Mouse (Mus musculus) left cerebral cortex, postnatal 36 days (tissue): ENCODE measurements around the gene Inka2. TPM values are rescaled to one million over a fixed set of nuclear protein-coding genes. Genes with fewer than 3 reads are reported as not detected.

ENCODE experiments used
- DNase-seq, 2 experiments: peaks; one replicate each; pipeline ENCODE4 v3.0.0; 2021 to 2022; ENCODE audit warnings: low spot score in 2 of 2, mixed read lengths in 1 of 2
- intact Hi-C: fragments of 180-260 bp; cut with DNase I; formaldehyde crosslinking; loops from one replicate; pipeline ENCODE4 v1.15.1; 2025
- total RNA-seq, 2 experiments: library from RNA; stranded (reverse); gene quantifications; 2 replicates each; pipeline ENCODE4 v1.2.3; 2021

Inka2 gene
- 100 to 1,000 TPM in 1 of 2 experiments, 10 to 100 TPM in 1; 95.7 to 106 TPM for total RNA-seq

DNA sequence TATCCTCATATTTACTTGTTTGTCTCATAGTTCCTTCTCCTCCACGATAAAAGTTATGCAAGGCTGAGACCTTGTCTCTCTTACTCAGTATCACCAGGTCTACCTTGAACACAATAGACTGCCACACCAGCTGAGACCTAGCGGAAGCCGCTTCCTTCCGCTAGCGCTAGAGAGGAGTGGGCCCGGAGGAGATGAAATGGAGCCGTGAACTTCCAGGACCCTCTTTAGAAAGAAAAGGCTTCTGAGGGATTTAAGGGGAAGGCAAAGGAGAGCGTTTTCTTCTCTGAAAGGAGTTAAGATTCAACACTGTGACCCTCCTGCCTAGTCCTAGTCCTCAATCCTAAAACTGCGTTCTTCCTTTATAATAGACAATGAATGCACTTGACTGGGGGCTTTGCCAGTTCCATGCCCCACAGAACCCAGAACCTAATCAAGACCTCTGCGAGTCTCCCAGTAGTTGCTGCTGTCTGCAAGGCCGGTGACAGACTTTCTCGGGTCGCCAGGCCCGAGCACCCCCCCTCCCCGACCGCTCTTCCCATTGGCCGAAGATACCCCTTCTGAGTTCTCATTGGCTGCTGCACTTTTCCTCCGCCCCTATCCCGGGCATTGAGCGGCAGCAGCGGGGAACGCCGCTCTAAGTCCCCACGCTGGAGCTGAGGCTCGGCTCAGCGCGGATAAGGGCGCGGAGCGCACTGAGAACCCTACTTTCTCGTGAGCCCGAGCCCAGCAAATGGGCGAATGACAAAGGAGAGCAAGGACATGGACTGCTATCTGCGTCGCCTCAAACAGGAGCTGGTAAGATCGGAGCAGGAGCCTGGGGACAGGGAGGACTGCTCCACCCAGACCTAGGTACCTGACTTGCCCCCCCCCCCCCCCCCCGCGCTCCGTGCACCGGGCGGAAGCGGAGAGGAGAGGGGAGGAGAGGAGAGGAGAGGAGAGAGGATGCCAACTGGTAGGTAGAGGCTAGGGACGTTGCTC, at the start of gene Inka2:
Gene Inka2, plus strand, starts transcription at position 569 of the 978 bp plus-strand sequence.
- peak; percentile 85 to 88 for DNase-seq
- intact Hi-C loops, result loop anchor here (1.0 kb wide), 1 partner anchor 11 kb away; no protein-coding TSS in a partner anchor

DNA sequence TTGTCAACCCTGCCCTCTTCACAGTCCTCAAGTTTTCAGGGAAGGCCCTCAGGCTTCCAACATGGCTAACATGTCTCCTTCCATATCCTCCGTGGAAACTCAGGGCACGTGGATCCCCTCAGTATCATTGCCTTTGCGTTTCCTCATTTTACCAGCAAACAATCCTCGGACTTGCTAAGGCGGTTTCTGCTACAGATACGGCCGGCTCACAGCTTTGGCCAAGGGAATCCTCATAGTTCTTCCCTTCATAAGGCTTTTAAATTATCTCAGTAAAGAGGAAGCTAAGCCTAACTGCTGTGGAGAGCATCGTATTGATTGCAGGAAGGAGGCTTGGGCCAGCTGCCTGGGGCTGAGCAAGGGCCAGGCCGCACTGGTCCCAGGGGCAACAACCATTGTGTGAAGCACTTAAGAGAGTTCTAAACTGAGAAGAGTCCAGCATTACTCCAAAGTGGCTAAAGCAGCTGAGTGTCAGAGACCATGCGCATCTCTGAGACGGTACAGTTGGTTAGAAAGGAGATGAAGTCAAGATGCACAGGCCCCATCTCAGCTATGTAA, 49.3 kb upstream of the Inka2 start:
- DNase-seq, result no peak
- intact Hi-C loops, result loop anchor here (10.0 kb wide), 1 partner anchor 580 kb away; no protein-coding TSS in a partner anchor

DNA sequence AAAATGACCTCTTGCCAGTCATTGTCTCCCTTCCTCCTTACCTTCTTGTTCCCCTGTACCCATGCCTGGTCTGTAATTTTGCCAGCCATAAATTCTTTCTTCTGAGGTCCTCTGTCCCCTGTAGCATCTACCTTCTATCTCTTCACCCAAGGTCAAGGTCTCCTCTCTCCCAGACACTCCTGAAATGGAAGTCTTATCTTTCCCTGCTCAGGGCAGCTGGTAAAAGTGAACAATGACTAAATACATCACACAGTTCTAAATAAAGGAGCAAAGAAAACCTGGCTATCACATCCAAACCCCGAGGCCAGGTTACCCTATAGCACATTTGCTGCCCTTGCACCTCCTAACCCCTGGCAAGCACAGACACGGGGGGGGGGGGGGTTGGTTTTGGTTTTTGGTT, 43.9 kb upstream of the Inka2 start:
- intact Hi-C loops, result no loop called here
- no peak for DNase-seq

DNA sequence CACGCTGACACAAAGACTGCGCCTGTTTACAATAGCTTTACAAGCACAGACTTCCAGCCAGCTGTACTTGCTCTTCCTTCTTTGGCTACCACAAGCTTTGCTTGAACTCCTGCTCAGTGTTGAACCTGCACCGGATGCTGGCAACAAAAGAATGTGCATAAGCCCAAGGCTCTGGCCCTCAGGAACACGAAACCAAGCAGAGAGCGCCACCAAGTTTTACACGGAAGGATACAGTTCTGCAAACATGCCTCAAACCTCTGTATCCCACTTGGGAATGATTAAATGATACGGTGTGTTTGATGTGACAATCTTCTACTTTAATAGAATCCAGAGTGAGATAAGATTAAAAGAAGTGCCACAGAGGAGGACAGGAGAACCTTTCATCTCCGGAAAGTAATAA, 41.4 kb upstream of the Inka2 start:
- intact Hi-C loops, result no loop called here
- no peak for DNase-seq

DNA sequence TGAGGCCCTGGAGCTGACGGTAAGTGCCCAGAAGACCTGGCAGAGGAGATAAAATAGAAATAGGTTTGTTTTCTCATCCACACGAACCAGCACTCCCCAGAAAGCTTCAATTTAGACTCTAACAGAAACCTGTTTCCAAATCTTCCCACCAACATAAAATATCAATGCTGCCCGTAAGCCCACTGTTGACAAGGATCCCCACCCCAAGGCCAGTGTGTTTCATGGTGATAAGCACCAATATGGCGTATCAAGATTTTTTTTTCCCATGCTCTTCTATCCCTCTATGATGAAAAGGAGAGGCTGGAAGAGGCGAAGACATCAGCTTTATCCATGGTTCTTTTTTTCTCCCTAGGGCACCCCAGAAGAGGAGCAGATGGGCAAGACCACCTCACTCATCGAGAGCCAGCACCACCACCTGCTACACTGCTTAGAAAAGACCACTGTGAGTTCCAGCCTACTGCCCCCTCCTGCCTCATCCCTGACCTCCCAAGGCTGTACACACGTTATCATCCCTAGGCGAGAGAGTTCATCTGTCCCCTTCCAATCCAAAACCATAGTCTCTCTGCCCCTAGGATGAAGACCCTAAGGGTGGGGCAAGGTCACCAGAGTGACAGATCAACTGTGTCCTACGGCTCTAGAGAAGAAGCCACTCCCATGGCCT, 39.2 kb upstream of the Inka2 start:
- DNase-seq, result no peak

DNA sequence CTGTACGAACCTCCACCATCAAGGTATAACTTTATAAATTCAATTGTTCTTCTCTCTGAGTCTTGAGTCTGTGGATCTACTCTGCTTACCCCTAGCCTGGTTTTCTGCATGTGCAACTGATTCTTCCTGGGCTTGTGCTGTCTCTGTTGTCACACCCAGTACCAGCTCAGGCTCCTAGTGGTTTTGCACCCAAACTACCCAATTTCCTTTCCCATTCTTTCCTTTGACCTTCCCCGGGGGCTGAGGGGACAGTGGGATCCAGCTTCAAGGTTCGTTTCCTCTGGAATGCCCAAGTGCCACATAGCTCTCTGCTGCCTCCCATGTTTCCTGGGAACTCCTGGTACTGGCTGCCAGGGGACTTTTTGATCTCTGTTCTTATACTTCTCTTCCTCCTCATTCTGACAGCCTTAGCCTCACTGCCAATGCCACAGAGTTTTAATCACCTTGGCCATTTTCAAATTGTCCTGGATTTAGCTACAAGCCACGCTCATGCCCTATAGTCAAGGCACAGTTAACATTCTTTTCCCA, 37.3 kb upstream of the Inka2 start:
- intact Hi-C loops, result loop anchor here (5.0 kb wide), 1 partner anchor 215 kb away; the partner anchor contains the start of gene Kcnd3
- DNase-seq, result no peak

More for the DNA sequence above, 39.2 kb upstream of the Inka2 start:
- intact Hi-C loops, result loop anchor here (5.0 kb wide), 1 partner anchor 213 kb away; the partner anchor contains the start of gene Kcnd3

DNA sequence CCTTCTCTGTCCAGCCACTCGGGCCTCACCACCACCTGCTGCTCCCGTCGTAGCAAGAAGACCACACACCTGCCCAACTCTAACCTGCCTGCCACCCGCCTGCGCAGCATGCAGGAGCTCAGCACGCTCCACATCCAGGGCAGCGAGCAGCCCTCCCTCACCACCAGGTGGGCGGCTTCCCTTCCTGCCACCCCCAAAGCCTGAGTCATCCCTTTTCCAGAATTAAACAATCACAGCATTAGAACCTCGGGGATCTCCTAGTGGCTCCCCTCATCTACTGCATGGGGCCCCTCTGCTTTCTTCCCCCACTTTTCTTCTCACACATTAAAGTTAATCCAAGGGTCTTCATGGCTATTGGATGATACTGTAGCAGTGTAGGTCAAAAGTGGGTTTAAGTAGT, 36.2 kb upstream of the Inka2 start:
- intact Hi-C loops, result loop anchor here (5.0 kb wide), 1 partner anchor 216 kb away; the partner anchor contains the start of gene Kcnd3
- DNase-seq, result peak; percentile 18 to 53

DNA sequence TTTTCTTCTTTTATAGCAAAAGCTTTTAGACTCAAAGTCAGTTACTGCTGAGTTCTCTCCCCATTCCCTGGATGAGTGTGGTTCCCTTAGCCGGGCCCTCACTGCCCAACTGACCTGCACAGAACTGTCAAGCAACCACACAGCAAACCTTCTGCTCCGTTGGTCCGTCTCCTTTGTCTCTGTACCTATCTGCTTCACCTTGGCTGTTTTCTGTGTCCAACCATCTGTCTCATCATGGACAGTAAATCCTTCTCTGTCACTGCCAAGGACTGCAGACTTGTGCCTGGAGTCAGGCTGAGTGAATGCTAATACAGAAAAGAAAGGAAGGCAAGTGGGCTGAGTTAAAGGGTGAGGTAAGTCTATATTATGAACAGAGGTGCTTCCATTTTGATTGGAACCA, 34.6 kb upstream of the Inka2 start:
- intact Hi-C loops, result loop anchor here (5.0 kb wide), 2 partner anchors 217 to 228 kb away; partner anchors contain the start of gene Kcnd3
- no peak for DNase-seq

DNA sequence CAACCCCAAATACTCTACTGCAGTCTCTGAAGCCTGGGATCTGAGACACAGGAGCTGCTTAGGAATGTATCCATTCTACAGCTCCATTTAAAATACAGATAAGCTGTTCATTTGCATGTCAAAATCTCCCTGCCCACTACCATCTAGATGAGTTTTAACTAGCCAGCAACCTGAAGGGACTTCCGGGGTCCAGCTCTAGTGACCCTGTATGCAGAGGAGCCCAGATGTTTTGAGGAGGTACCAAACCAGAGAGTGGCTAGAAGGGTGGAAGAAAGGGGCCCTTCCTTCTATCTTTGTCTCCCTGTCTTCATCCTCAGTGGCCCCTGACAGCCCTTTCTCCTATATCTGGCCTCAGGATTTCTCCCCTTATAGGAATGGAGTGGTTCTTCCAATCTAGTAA, 33.6 kb upstream of the Inka2 start:
- intact Hi-C loops, result loop anchor here (5.0 kb wide), 1 partner anchor 226 kb away; no protein-coding TSS in a partner anchor
- no peak for DNase-seq

DNA sequence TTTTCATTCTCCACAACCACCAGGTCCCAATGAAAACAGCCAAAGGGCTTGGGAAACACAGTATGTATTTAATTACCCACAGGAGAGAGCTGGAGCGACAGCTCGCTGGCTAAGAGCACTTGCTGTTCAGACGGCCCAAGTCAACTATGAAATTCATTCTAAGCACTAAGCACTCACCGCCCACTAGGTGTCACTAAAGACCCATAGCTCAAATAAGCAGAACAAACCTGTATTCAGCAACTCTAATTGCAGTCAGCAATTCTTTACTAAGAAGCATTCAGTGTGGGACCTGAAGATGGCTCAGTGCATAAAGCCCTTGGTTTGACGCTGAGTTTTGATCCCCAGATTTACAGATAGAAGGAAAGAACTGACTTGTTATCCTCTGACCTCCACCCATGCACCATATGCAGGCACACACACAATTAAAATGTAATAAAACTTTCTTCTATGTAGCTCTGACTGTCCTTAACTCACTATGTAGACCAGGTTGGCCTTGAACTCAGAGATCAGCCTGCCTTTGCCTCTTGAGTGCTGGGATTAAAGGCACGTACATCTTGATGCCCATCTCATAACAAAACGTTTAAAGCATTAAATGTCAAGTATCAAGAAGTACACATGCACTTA, 29.7 kb upstream of the Inka2 start:
- intact Hi-C loops, result loop anchor here (5.0 kb wide), 1 partner anchor 223 kb away; no protein-coding TSS in a partner anchor
- DNase-seq, result peak; percentile 36 to 57

DNA sequence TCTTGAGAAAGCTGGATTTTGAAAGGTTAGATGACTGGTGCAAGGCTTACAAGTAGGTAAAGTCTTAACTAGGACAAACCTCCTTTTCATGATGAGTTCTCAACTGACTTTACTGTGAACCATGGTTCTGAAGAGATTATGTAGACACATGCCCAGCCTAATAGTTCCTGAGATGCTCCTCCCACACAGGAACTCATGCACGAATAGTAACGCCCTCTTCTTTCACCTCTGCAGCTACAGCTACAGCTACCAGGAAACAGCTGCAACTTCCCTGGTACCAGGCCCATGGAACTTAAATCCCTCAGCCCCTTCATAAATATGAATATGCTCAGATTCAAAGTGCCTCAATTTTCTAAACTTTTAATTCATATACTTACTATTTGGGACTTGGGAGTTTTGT, 28.5 kb upstream of the Inka2 start:
- intact Hi-C loops, result no loop called here
- DNase-seq, result no peak

DNA sequence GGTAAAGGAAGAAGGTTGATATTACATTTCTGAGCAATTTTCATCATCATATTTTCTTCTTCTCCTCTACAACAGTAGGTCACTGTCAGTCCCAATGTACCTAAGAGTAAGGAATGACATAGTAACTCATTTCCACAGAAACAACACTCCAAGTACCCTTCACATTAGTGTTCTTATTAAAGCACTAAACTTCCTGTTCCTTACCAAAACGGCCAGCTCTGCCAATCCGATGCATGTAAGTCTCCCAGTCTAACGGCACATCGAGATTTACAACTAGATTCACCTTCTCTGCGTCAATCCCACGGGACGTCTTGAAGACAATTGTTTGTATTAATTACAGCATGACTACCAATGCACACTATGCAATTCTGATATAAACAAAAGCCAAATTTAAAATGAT, 24.1 kb upstream of the Inka2 start:
- intact Hi-C loops, result no loop called here
- DNase-seq, result no peak

DNA sequence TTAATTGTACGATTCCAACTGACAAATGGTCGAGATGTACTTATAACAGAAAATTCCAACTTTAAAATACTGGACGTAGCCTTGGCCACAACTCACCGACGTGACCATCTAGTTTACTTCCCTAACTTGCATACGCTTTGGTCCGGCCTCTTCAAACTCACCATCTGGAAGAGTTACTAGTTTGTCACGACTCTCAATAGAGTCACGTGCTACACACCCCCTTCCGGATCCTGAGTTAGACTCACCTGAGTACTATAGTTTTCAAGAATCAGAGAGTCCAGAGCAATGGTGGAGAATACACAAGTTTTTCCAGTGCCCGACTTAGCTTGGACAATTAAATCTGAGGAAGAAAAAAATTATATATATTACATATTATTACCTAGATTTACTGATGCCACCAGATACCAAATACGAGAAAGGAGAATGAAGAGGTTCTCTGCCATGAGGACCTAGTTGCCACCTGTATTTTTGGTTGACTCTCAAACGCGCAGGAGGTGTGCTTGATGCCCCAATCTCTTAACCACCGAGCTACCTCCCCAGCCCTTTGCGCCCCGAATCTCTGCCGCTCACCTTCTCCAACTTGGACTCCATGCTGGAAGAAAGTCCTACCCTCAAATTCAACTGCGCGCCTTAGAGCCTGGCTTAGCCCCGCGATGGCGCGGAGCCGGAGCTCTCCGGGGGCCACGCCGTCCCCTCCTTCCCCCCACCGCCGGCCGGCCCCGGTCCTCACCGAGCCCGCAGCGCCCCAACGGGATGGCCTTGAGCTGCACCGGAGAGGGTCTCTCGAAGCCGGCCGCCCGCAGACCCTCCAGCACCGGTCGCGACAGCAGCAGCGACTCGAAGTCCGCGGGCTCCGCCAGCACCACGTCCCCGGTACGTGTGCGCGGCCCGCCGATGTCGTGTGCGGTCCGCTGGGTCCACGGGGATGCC, 17.7 kb upstream of the Inka2 start:
- intact Hi-C loops, result loop anchor here (1.0 kb wide), 2 partner anchors 40 to 214 kb away; no protein-coding TSS in a partner anchor
- DNase-seq, result no peak

DNA sequence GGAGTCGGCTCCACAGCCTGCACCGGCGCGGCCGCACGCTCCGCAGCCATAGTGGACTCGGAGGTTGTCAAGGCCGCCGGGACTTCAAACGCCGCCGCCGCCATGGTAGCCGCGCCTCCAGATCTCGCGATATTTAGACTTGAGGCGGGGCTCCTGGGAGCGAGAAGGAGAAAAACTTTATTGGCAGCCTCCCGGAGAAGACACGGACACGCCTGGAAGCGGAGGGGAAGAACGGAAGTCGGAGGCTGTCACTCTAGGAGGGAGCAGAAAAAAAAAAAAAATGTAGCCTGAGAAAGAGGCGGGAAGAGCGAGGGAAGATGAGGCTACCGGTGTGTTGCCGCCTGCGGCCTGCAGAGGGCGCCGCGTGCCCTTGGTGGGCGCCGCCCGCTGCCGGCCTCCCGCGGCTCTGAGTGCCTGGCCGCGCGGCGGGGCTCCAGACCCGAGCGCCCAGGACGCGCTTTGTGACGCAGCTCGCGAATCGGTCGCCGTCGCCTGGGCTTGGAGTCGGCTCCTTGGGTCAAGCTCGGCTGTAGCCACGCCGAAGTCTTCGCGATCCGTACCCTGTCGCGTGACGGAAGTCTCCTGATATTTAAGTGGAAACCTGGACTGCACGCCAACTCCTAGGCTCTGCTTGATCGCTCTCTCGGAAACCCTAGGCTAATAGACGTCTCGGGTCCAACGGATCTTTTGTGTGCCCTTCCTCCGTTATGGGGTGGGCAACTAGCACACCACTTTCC, 16.9 kb upstream of the Inka2 start, which contains the start of gene Ddx20:
Gene Ddx20, minus strand, starts transcription at position 251 of the 737 bp plus-strand sequence.
- intact Hi-C loops, result loop anchor here (1.0 kb wide), 2 partner anchors 39 to 213 kb away; no protein-coding TSS in a partner anchor
- peak; percentile 92 to 93 for DNase-seq

DNA sequence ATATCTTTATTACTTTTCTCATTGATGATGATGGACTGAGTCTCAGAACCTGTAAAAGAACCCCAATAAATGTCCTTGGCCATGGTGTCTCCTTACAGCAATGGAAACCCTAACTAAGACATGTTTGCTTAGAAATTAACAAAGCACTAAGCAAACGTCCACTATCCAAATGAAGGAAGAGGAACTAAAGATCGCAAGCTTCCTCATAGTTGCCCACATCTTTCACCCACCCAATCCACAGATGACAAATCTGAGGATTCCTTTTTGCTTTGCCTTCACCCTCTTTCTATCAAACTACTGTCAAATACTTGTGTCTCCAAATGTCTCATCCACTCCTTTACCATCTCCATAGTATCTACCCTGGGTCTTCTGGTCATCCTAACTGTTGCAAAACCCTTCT, 15.9 kb upstream of the Inka2 start:
- intact Hi-C loops, result no loop called here
- DNase-seq, result no peak

DNA sequence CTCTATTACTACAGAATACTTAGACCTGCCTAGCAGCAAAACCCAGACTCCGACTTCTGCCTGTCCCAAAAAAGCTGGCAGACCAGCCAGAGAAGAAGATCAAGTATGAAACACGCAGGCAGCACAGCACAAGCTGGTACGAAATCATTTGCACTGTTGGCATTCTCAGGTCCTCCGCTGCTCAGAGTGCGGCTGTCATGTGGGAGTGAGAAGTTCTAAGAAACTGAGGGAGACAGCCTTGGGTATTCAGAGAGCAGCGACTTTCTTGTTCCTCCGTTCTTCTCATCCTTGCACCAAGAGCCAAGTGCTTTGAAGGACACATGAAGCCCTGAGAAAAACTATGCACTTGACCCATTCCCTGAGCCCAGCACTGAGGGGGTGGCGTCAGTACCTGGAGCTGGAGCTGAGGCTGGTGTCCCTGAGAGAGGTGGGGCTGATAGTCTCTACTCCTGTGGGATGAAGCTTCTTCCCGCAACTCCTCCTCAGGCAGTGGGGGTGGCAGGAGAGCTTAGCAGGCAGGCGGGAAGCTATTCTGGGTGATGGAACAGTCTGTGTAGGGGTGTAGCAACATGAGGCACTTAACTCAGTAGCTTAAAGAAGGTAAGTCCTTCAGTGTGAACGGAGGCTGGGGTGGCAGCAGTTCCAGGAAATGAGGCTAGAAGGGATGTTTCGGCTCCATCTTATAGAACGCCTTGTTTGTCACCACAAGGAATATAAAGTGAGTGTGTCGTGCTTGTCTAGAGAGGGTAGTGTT, 10.9 kb upstream of the Inka2 start:
- peak; percentile 86 to 90 for DNase-seq
- intact Hi-C loops, result loop anchor here (1.0 kb wide), 1 partner anchor 12 kb away; no protein-coding TSS in a partner anchor
